Mouse (Mus musculus) neural tube, embryonic 12.5 days (tissue): ENCODE measurements around the gene Tet3. TPM values are rescaled to one million over a fixed set of nuclear protein-coding genes. Genes with fewer than 3 reads are reported as not detected.
A peak's percentile ranks its signal among the peaks of the same experiment; 100 is the strongest.

Experiments
- ATAC-seq: fragments of 200-750 bp; cut with Nextera tagmentation; 2 replicates; pipeline ENCODE4 v1.8.0; 2017; ENCODE audit warnings: low read depth, mild to moderate bottlenecking, moderate TSS enrichment, moderate library complexity; ENCODE audit not compliant: low FRiP score
- H3K27ac ChIP-seq: fragments of 300-500 bp; sonication (generic); 2 replicates; pipeline ENCODE4 v1.5.1; 2016
- H3K27me3 ChIP-seq: fragments of 300-500 bp; sonication (generic); replicated peaks from 2 replicates; pipeline ENCODE4 v1.6.1; 2016; ENCODE audit warnings: mild to moderate bottlenecking
- H3K36me3 ChIP-seq: fragments of 300-500 bp; sonication (generic); 2 replicates; pipeline ENCODE4 v1.6.1; 2016; ENCODE audit warnings: mild to moderate bottlenecking
- H3K4me1 ChIP-seq: fragments of 300-500 bp; sonication (generic); 2 replicates; pipeline ENCODE4 v1.6.1; 2016
- H3K4me2 ChIP-seq: fragments of 300-500 bp; sonication (generic); replicated peaks from 2 replicates; pipeline ENCODE4 v1.6.1; 2016; ENCODE audit warnings: mild to moderate bottlenecking
- H3K4me3 ChIP-seq: fragments of 300-500 bp; sonication (generic); 2 replicates; pipeline ENCODE4 v1.5.1; 2016
- H3K9ac ChIP-seq: fragments of 300-500 bp; sonication (generic); 2 replicates; pipeline ENCODE4 v1.6.1; 2016; ENCODE audit warnings: mild to moderate bottlenecking
- H3K9me3 ChIP-seq: fragments of 300-500 bp; sonication (generic); 2 replicates; pipeline ENCODE4 v1.6.1; 2016; ENCODE audit warnings: mild to moderate bottlenecking
- WGBS: fragments of 180-500 bp; shearing (Covaris S2); methylation state at CpG from one replicate; pipeline ENCODE4 v1.1.7; 2016; 5-methylcytosine and 5-hydroxymethylcytosine counted together
- polyA plus RNA-seq: library from polyadenylated mRNA; unstranded; fragments of >200 nt; fragmentation: Nextera tagmentation; extraction: Ambion mirVana; gene quantifications from 2 replicates; pipeline ENCODE4 v1.2.1, GENCODE M21; 2016

Gene Tet3
- polyA plus RNA-seq, 1 experiment from 2014 or later = 64.5 TPM

DNA sequence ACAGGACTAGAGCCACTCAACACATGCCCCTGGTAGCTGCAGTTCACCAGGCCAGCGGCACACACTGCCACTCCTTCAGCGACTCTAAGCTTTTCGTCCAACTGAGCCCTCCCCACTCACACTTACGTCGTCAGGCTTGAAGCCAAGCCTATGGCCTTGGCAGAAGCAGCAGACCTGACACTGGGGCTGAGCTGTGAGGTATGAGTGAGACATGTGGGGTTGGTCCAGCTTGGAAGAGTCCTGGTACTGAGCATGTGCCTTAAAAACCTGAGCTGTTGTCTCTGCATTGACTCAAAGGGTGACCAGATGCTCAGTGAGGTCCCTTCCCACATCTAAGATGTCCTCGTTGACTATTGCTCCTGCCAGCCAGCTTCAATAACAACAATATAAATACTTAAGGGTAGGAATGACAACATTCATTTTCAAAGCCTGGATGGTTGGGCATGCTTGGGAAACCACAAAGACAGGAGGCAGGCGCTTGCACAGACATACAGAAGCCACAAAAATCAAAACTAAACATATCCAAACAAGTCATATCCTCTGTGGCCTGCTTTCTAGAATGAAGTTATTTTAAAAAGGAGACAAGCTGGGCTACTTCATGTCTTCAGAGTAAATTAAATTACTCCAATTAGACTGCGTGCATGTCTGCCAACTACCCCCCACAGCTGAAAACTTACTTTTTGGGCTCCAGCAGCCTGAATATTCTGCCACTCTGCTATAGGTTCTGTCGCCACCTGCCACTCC, 37.3 kb upstream of the Tet3 start:
- no peak for ATAC-seq
- H3K36me3 ChIP-seq = peaks cover 28% of the 10 kb centered on the region
- 96% methylated on average over 9 of the region's 9 CpGs for WGBS

DNA sequence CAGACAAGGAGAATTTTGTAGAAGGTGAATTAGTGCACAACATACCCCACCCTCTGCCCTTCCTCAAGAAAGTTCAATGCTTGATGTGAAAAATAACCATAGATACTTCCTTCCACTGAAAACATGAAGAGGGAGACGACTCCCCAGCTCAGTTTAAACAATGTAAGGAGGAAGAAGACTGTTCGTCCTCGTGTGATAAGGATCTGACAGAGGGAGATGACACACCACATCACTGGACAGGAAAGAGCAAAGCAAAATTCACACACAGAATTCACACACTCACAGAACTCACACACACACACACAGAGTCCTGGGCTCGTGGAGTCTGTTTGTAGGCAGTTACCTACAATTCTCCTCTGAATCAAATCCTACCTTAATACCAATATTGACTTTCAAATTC, 31.7 kb upstream of the Tet3 start:
- no peaks in the 10 kb centered on the region for H3K27me3 ChIP-seq
- no peak for ATAC-seq
- H3K4me2 ChIP-seq = no peak overlapping the region
- 83% methylated on average over 4 of the region's 4 CpGs for WGBS
- H3K9ac ChIP-seq = no peak overlapping the region
- H3K4me3 ChIP-seq = no peak overlapping the region
- no peaks in the 10 kb centered on the region for H3K9me3 ChIP-seq
- H3K27ac ChIP-seq = no peak overlapping the region
- H3K36me3 ChIP-seq = peaks cover 60% of the 10 kb centered on the region
- no peaks in the 10 kb centered on the region for H3K4me1 ChIP-seq

More for the DNA sequence above, 37.3 kb upstream of the Tet3 start:
- H3K27ac ChIP-seq = no peak overlapping the region
- 0 out of 2 replicates have a peak, but pooled peaks cover 3% of the 10 kb centered on the region for H3K9me3 ChIP-seq
- H3K4me3 ChIP-seq = no peak overlapping the region
- no peaks in the 10 kb centered on the region for H3K4me1 ChIP-seq
- no peaks in the 10 kb centered on the region for H3K27me3 ChIP-seq
- no peak overlapping the region for H3K4me2 ChIP-seq
- no peak overlapping the region for H3K9ac ChIP-seq

DNA sequence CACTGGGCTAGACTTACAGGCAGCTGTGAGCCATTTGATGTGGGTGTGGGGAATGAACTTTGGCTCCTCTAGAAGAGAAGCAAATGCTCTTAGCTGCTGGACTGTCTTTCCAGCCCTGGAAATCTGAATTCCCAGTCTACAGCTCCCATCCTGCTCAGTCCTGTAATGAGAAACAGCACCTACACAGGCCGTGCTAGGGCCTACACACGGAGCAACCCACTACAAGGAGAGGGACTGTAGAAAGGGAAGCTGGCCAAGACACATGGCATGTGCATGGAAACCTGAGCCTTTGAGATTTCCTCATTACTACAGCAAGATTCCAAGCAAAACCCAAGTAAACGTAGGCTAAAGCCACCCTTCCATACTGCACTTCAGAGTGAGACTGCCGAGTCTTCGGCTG, 29.3 kb upstream of the Tet3 start:
- Histone ChIP-seq H3K9me3 (no peaks in the 10 kb centered on the region), H3K27ac (no peak overlapping the region), H3K4me2 (no peak overlapping the region), H3K4me3 (no peak overlapping the region), H3K36me3 (peaks cover 73% of the 10 kb centered on the region), H3K9ac (no peak overlapping the region), H3K27me3 (no peaks in the 10 kb centered on the region), H3K4me1 (no peaks in the 10 kb centered on the region)
- WGBS = 92% methylated on average over 5 of the region's 5 CpGs
- no peak for ATAC-seq

DNA sequence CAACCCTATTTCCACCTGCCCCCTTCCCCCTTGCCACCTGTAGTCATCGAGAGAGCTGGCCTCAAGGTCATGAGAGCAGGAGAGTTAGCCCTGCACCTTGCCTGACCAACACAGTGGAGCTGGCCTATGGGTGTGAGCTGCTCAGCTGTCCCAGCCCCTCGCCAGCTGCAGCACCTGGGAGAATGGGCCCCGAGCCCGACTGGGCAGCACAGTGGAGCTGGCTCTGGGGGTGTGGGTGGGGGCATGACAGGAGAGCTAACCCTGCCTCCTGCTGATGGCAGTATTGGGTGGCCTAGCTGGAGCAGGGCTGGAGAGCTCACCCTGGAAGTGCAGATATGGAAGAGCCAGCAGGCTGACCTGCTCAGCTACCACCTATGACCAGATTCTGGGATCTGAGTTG, 28.4 kb upstream of the Tet3 start:
- H3K36me3 ChIP-seq = peaks cover 78% of the 10 kb centered on the region
- H3K4me1 ChIP-seq = no peaks in the 10 kb centered on the region
- H3K27me3 ChIP-seq = no peaks in the 10 kb centered on the region
- H3K4me3 ChIP-seq = no peak overlapping the region
- no peak overlapping the region for H3K4me2 ChIP-seq
- peak overlapping the region; percentile 21; the same call in 1 of the 2 replicates for H3K9ac ChIP-seq
- H3K27ac ChIP-seq = no peak overlapping the region
- 87% methylated on average over 4 of the region's 4 CpGs for WGBS
- H3K9me3 ChIP-seq = no peaks in the 10 kb centered on the region
- ATAC-seq = no peak

DNA sequence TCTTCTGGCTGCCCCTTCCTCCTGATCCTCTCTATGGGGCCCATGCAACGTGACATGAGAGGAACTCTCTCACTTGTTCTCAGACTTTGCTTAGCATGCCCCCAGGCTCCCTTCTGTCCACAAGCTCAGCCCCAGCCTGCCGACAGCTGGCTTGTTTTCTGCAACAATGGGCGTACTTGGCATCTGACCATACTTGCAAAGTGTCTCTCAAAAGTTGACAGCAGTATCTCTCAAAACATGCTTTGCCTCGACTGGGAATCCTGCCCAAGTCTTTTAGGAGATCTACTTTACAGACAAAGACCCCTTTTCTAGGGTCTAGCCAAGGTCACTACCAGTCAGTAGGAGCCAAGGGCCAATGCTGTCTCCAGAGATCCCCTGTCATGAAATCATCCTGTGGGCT, 27.0 kb upstream of the Tet3 start:
- Histone ChIP-seq H3K9me3 (no peaks in the 10 kb centered on the region), H3K27me3 (no peaks in the 10 kb centered on the region), H3K27ac (no peak overlapping the region), H3K4me2 (no peak overlapping the region), H3K9ac (no peak overlapping the region), H3K4me1 (no peaks in the 10 kb centered on the region), H3K4me3 (no peak overlapping the region), H3K36me3 (peaks cover 92% of the 10 kb centered on the region)
- ATAC-seq = no peak
- WGBS = 65% methylated on average over 4 of the region's 4 CpGs

DNA sequence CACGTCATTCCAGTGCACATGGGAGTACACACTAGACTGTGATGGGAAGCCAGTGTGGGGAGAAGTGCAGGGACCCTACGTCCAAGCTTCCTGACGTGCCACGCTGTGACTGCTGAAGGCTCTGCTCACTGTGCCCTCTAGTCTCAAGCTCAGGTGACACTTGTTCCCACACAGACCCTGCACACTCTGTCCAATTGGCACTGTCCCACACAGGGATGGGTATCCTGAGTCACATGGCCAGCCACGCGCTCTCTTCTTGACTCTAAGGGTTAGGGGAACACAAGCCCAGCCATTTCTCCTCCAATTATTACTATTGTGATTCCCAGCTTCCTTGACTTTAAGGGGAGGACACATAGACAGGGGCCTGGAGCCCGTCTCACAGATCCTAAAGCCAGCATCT, 24.9 kb upstream of the Tet3 start:
- WGBS = 95% methylated on average over 7 of the region's 7 CpGs
- no peaks in the 10 kb centered on the region for H3K27me3 ChIP-seq
- no peaks in the 10 kb centered on the region for H3K9me3 ChIP-seq
- peaks cover 91% of the 10 kb centered on the region for H3K36me3 ChIP-seq
- H3K27ac ChIP-seq = no peak overlapping the region
- ATAC-seq = no peak
- no peak overlapping the region for H3K4me2 ChIP-seq
- H3K4me1 ChIP-seq = no peaks in the 10 kb centered on the region
- H3K4me3 ChIP-seq = no peak overlapping the region
- no peak overlapping the region for H3K9ac ChIP-seq

DNA sequence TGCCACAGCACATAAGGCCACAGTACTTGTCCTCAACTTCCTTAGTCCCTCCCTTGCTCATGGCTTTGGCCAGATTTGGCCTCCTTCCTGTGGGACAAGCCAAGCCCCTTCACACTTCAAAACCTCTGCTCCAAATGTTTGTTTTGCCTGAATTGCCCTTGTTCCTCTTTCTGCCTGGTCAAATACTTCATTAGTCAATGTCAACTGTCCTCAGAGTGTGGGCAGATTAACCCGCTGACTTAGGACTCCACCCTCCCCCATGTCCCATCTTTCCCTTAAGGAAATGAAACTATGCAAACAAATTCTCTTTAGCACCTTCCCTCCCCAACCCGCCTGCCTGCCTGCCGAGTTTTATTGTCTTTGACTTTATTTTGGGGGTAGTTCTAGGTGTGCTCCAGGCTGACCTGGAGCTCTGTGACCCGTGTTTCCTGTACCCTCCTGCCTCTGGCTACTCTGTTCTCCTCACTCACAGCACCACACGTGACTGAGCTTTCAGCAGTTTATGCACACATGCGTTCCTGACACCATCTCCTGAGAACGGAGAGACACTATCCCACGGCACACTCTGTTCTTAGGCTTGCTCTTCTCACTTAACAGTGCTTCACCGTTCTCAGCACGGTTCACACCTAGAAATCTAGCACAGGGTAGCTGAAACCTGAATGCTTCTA, 23.7 kb upstream of the Tet3 start:
- no peak overlapping the region for H3K4me2 ChIP-seq
- no peaks in the 10 kb centered on the region for H3K27me3 ChIP-seq
- no peaks in the 10 kb centered on the region for H3K9me3 ChIP-seq
- H3K4me3 ChIP-seq = no peak overlapping the region
- ATAC-seq = no peak
- no peaks in the 10 kb centered on the region for H3K4me1 ChIP-seq
- WGBS = 68% methylated on average over 10 of the region's 10 CpGs
- H3K27ac ChIP-seq = no peak overlapping the region
- peaks cover 82% of the 10 kb centered on the region for H3K36me3 ChIP-seq
- H3K9ac ChIP-seq = no peak overlapping the region

DNA sequence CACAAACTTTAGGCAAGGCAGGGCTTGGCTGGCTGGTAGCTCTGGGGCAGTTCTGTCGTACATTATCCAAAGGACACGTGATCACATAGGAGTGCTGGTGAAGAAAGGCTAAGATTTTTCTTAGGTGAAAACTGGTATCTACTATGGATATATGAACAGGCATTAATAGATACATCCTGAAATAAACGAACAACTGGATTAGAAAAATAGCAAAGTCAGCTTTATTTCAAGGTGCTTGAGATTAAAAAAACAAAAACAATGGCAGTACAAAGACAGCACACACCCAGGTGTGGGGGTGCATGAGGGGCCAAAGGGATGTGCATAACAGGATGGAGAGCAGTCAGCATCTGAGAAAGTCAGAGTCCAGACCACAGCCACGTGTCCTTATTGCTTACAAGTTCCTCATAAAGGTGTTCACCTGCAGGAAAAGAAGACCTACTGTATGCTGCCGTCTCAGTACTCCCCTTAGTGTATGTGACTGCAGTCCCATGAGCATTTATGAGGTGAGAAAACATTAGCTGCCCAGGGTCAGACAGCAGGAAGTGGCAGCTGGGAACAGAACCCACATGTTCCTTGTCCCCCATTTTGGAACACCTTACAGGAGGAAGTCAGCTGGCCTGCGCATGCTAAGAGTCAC, 21.3 kb upstream of the Tet3 start:
- H3K4me3 ChIP-seq = no peak overlapping the region
- WGBS = 89% methylated on average over 6 of the region's 6 CpGs
- peaks cover 59% of the 10 kb centered on the region for H3K36me3 ChIP-seq

DNA sequence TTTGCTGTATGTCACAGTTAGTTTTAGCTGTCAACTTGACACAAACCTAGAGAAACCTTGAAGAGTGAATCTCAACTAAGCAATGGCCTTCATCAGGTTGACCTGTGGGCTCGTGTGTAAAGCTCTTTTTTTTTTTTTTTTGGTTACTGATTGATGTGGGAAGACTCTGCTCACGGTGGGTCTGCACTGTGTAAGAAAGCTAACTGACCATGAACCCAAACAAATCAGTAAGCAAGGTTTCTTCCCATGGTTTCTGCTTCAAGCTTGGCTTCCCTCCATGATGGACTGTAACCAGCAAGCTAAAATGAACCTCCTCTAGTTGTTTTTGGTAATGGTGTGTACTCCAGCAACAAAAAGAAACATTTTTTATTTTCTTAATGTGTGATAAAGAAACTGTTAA, 20.3 kb upstream of the Tet3 start:
- no peak overlapping the region for H3K27ac ChIP-seq
- H3K4me1 ChIP-seq = no peaks in the 10 kb centered on the region
- WGBS = 75% methylated on average over 2 of the region's 2 CpGs
- no peak overlapping the region for H3K4me2 ChIP-seq
- no peaks in the 10 kb centered on the region for H3K9me3 ChIP-seq
- peaks cover 49% of the 10 kb centered on the region for H3K36me3 ChIP-seq
- H3K27me3 ChIP-seq = no peaks in the 10 kb centered on the region
- no peak overlapping the region for H3K9ac ChIP-seq
- ATAC-seq = no peak
- no peak overlapping the region for H3K4me3 ChIP-seq

More for the DNA sequence above, 21.3 kb upstream of the Tet3 start:
- Histone ChIP-seq H3K27me3 (no peaks in the 10 kb centered on the region), H3K4me2 (no peak overlapping the region), H3K27ac (no peak overlapping the region), H3K9ac (no peak overlapping the region), H3K4me1 (no peaks in the 10 kb centered on the region), H3K9me3 (no peaks in the 10 kb centered on the region)
- ATAC-seq = no peak

DNA sequence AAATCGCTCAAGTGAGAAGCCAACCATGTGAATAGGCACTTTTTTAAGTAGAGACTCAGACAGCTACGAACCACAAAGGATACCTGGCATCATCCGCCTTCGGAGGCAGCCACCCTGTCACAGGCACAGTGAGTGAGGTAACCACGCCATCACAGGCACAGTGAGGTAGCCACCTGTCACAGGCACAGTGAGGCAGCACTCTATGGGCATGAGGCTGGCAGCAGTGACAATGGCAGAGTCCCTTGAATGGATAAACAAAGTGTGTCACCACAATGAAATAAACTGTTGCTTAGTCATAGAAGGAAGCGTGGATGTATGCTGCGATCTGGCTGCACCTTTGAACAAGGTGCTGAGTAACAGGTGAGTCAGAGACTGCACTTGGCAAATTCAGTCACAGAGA, 19.7 kb upstream of the Tet3 start:
- no peak overlapping the region for H3K9ac ChIP-seq
- no peaks in the 10 kb centered on the region for H3K9me3 ChIP-seq
- H3K36me3 ChIP-seq = peaks cover 44% of the 10 kb centered on the region
- H3K4me3 ChIP-seq = no peak overlapping the region
- no peak for ATAC-seq
- no peaks in the 10 kb centered on the region for H3K4me1 ChIP-seq
- no peaks in the 10 kb centered on the region for H3K27me3 ChIP-seq
- H3K4me2 ChIP-seq = no peak overlapping the region
- WGBS = 93% methylated on average over 7 of the region's 7 CpGs
- H3K27ac ChIP-seq = no peak overlapping the region

DNA sequence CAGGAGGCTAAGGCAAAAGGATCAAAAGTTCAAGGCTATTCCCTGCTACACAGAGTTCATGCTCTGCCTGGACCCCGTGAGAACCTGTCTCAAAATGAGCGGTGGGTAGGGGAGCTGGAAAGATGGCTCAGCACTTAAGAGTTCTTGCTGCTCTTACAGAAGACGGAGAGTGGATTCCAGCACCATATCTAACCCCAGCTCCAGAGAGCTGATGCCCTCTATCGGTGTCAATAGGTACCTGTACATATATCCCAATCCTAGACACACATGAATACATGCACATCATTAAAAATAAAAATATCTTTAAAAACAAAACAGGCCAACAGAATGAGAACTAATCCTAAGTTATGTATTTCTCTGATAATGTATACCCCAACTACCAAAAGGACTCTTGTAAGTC, 19.3 kb upstream of the Tet3 start:
- Histone ChIP-seq H3K9me3 (no peaks in the 10 kb centered on the region), H3K4me3 (no peak overlapping the region), H3K9ac (no peak overlapping the region), H3K27me3 (no peaks in the 10 kb centered on the region), H3K27ac (no peak overlapping the region), H3K4me2 (no peak overlapping the region), H3K36me3 (peaks cover 43% of the 10 kb centered on the region), H3K4me1 (no peaks in the 10 kb centered on the region)
- WGBS = 66% methylated on average over 4 of the region's 4 CpGs
- ATAC-seq = no peak

DNA sequence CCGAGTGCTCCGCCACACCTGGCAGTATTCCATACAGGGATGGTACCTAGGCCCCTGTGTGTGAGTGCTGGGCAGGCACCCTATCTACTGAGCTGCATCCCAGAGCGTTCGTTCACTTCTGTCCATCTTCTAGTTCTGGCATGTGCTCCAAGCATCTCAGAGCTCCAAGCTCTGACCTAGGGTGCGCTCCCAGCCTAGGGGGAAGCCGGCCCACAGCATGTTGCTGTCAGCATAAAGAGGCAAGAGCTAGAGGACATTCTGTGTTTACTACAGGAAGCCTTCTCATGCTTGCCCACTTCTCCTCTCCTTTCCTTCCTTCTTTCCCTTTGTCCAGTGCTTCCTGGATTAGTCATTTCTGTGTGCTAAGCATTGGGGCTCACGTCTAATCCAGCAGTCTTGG, 16.5 kb upstream of the Tet3 start:
- no peak overlapping the region for H3K27ac ChIP-seq
- H3K4me1 ChIP-seq = no peaks in the 10 kb centered on the region
- no peak overlapping the region for H3K4me2 ChIP-seq
- no peak overlapping the region for H3K9ac ChIP-seq
- no peak for ATAC-seq
- H3K27me3 ChIP-seq = no peaks in the 10 kb centered on the region
- WGBS = 83% methylated on average over 7 of the region's 7 CpGs
- peaks cover 16% of the 10 kb centered on the region for H3K36me3 ChIP-seq
- no peak overlapping the region for H3K4me3 ChIP-seq
- H3K9me3 ChIP-seq = no peaks in the 10 kb centered on the region
